ENCODE assay signal across 18 mouse cellular contexts in genomic region chr17:67306066-67306845, GRCm38 (mm10). TPM values are rescaled to one million over a fixed set of nuclear protein-coding genes. Genes with fewer than 3 reads are reported as not detected.
DNase-seq lines count a peak whose midpoint lies in the region; ATAC-seq and TF ChIP-seq lines count a peak whose summit lies in the region.
"Had no signal": no experiment of that assay in that cellular context is flagged by ENCODE, and none has a peak within 500 bp of the region (broad histone marks: within the 10 kb centered on the region; RNA-seq: fewer than 3 reads in every experiment).

No protein-coding gene starts in this region.

- TF ChIP-seq POLR2A in brain, embryonic 14.5 days (IDR thresholded peaks at IDR 0.05; ENCODE audit: borderline replicate concordance, extremely low read depth, insufficient read depth, insufficient read length, poor library complexity, severe bottlenecking) = no peak

- no peaks in the 10 kb centered on the region for H3K9me3 ChIP-seq in midbrain, embryonic 16.5 days (replicated peaks; ENCODE audit: control insufficient read depth, low read length, poor library complexity, severe bottlenecking)
- H3K9me3 ChIP-seq in midbrain, embryonic 13.5 days = no peaks in the 10 kb centered on the region
- H3K9me3 ChIP-seq: kidney, embryonic 15.5 days; liver, embryonic 13.5 days had no signal

- no peaks in the 10 kb centered on the region for H3K27me3 ChIP-seq in midbrain, embryonic 16.5 days (ENCODE audit: control insufficient read depth, insufficient read depth, low read depth, low read length)
- H3K27me3 ChIP-seq in midbrain, embryonic 13.5 days = no peaks in the 10 kb centered on the region
- H3K27me3 ChIP-seq: heart, embryonic 13.5 days; kidney, embryonic 15.5 days; liver, embryonic 13.5 days had no signal

- H3K4me3 ChIP-seq in layer of hippocampus, adult 2 months = no peak overlapping the region
- H3K4me3 ChIP-seq in midbrain, embryonic 16.5 days (ENCODE audit: low read depth, low read length) = no peak overlapping the region
- H3K4me3 ChIP-seq in midbrain, embryonic 13.5 days (replicated peaks) = no peak overlapping the region
- H3K4me3 ChIP-seq: heart, embryonic 13.5 days; kidney, embryonic 15.5 days; liver, embryonic 13.5 days had no signal

- H3K9ac ChIP-seq in midbrain, embryonic 16.5 days (ENCODE audit: low read depth, low read length) = no peak overlapping the region
- H3K9ac ChIP-seq in midbrain, embryonic 13.5 days (replicated peaks) = no peak overlapping the region
- H3K9ac ChIP-seq: heart, embryonic 13.5 days; kidney, embryonic 15.5 days; liver, embryonic 13.5 days had no signal

- 0 out of 2 replicates have a peak, but pooled peaks have one; percentile 66 for ATAC-seq in midbrain, embryonic 16.5 days
- no peak for ATAC-seq in midbrain, embryonic 13.5 days
- no peak for ATAC-seq in erythroid progenitor cell, adult 5-6 weeks (replicated peaks; ENCODE audit: low FRiP score, poor library complexity, severe bottlenecking)
- ATAC-seq: inflammation-experienced regulatory T-cells, adult 6 months had no signal

- H3K4me2 ChIP-seq in midbrain, embryonic 16.5 days (ENCODE audit: low read length) = no peak overlapping the region
- no peak overlapping the region for H3K4me2 ChIP-seq in midbrain, embryonic 13.5 days (replicated peaks)
- H3K4me2 ChIP-seq: heart, embryonic 13.5 days; kidney, embryonic 15.5 days; liver, embryonic 13.5 days had no signal

- no peaks in the 10 kb centered on the region for H3K36me3 ChIP-seq in midbrain, embryonic 16.5 days (ENCODE audit: control insufficient read depth, insufficient read depth, low read length)
- H3K36me3 ChIP-seq in midbrain, embryonic 13.5 days = no peaks in the 10 kb centered on the region
- H3K36me3 ChIP-seq: heart, embryonic 13.5 days; liver, embryonic 13.5 days had no signal

- 71% methylated on average over 10 of the region's 10 CpGs for WGBS in midbrain, embryonic 16.5 days
- 77% methylated on average over 10 of the region's 10 CpGs for WGBS in midbrain, embryonic 13.5 days

- TF ChIP-seq CTCF in layer of hippocampus, adult 2 months (conservative IDR thresholded peaks at IDR 0.05) = no peak
- TF ChIP-seq CTCF in brain, embryonic 14.5 days (IDR thresholded peaks at IDR 0.05; ENCODE audit: borderline replicate concordance, extremely low read depth, insufficient read depth, insufficient read length) = no peak

- H3K27ac ChIP-seq in layer of hippocampus, adult 2 months = no peak overlapping the region
- no peak overlapping the region for H3K27ac ChIP-seq in midbrain, embryonic 16.5 days (ENCODE audit: low read length)
- H3K27ac ChIP-seq in midbrain, embryonic 13.5 days = no peak overlapping the region
- H3K27ac ChIP-seq: heart, embryonic 13.5 days; kidney, embryonic 15.5 days; liver, embryonic 13.5 days had no signal

- H3K4me1 ChIP-seq in midbrain, embryonic 16.5 days (ENCODE audit: control insufficient read depth, insufficient read depth, low read length) = peaks cover 20% of the 10 kb centered on the region
- H3K4me1 ChIP-seq in midbrain, embryonic 13.5 days (replicated peaks) = peaks cover 7% of the 10 kb centered on the region
- H3K4me1 ChIP-seq: liver, embryonic 13.5 days had no signal

- peak; percentile 12 for DNase-seq in layer of hippocampus, adult 11-12 months (ENCODE audit: low spot score)
- DNase-seq in layer of hippocampus, adult 2 months (ENCODE audit: low spot score in 2 of 2) = no peak
- DNase-seq in brain, embryonic 14.5 days (ENCODE audit: low read depth) = peak; percentile 59
- DNase-seq in retina, embryonic 14.5 days (ENCODE audit: low spot score) = peak; percentile 65
- DNase-seq: cerebellum, adult 11 months; gastrocnemius, postnatal 36 days; heart, postnatal 4 days; left cerebral cortex, postnatal 4 days; liver, embryonic 13.5 days; right cerebral cortex, adult 18-20 months; thymus, postnatal 25 days had no signal

RNA-seq across cellular contexts. Expression of gene Ptprm, which starts 48.0 kb away (rescaled TPM):
- 10 to 100 TPM; 21.1 to 26.4 TPM for total RNA-seq in layer of hippocampus, adult 2 months (2021)
- polyA plus RNA-seq in midbrain, embryonic 16.5 days (2015; fragmentation: Nextera tagmentation; extraction: Ambion mirVana) = 17.2 and 19.7 TPM in 2 replicates
- polyA plus RNA-seq in midbrain, embryonic 13.5 days (2015; fragmentation: Nextera tagmentation; extraction: Ambion mirVana) = 9.2 and 10.6 TPM in 2 replicates
- polyA plus RNA-seq in brain, embryonic 14.5 days (2012; rRNA removed) = 11.1 and 20.1 TPM in 2 replicates
- total RNA-seq in erythroid progenitor cell, adult 5-6 weeks (2015; ENCODE audit: low replicate concordance) = 1.3 and 2.9 TPM in 2 replicates
- total RNA-seq in erythroid progenitor cell, adult 5-6 weeks (2017; ENCODE audit: low replicate concordance) = 1.4 TPM in 2 replicates
- total RNA-seq: neutrophil, adult 5-6 weeks had no signal
- polyA plus RNA-seq: inflammation-experienced regulatory T-cells, adult 6 months had no signal

Comparison
In these comparisons a context has a peak if more than half of its experiments do, and no peak if none do; other contexts are left out.
1. DNase-seq: peak in layer of hippocampus, adult 11-12 months (single experiment), brain, embryonic 14.5 days (single experiment) and retina, embryonic 14.5 days (single experiment); none in layer of hippocampus, adult 2 months (0 of 2).